Mouse (Mus musculus): ENCODE measurements around the gene Egfl6. TPM values are rescaled to one million over a fixed set of nuclear protein-coding genes. Genes with fewer than 3 reads are reported as not detected.

Gene Egfl6
- polyA plus RNA-seq, 1 experiment: not detected

DNA sequence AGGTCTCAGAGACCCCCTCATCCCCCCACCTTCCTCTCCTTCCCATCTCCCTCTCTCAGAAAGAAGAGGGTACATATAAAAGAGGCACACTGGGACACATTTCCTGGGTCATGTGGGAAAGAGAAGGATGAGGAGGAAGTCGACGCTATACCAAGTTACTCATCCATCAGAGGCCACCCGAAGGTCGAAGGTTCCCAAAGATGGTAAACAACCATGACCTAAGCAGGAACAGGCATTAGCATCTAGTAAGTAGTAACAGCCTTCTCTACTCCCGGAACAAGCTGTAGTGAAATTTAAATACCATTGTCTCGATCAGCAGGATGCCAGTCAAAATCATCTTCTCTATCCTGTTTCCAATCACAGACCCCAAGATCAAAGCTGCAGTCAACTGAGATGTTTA lies 53.8 kb downstream of the Egfl6 start:
- no peaks in the 10 kb centered on the region for H3K27me3 ChIP-seq (ENCODE audit: control insufficient read depth, insufficient read depth, insufficient read length)
- H3K79me2 ChIP-seq (ENCODE audit: control insufficient read depth, insufficient read depth): no peaks in the 10 kb centered on the region
- no peak overlapping the region for H3K4me2 ChIP-seq (ENCODE audit: low read depth)
- no peak overlapping the region for H3ac ChIP-seq (ENCODE audit: control insufficient read depth, insufficient read length)
- H3K36me3 ChIP-seq (ENCODE audit: control insufficient read depth, insufficient read depth): no peaks in the 10 kb centered on the region
- H3K4me3 ChIP-seq: no peak overlapping the region
- no peak for TF ChIP-seq TCF12 (IDR thresholded peaks at IDR 0.05; ENCODE audit: insufficient read depth, poor library complexity, severe bottlenecking)

DNA sequence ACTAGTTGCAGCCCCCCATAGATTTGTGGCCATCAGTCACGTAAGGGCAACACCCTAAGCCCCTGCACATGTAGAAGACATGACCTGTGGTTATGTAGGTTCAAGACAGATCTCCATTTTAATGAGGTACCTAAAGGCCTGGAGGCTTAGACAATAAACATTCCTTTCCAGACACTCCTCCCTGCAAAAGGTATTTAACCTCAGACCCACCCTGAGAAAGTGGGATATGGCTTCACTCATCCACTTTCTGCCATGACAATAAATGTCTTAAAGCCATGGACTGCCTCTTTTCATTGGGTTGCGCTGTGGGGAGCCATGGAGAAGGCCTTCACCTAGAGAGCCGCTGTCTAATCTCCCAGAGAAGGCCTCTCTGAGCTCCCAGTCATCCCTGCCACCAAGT lies 57.4 kb downstream of the Egfl6 start:
- H3K4me3 ChIP-seq: no peak overlapping the region
- H3K36me3 ChIP-seq (ENCODE audit: control insufficient read depth, insufficient read depth): no peaks in the 10 kb centered on the region
- TF ChIP-seq TCF12 (IDR thresholded peaks at IDR 0.05; ENCODE audit: insufficient read depth, poor library complexity, severe bottlenecking) (no peak), MYOG (IDR thresholded peaks at IDR 0.05; ENCODE audit: control insufficient read depth in 1 of 3, insufficient read depth in 1 of 3, insufficient read length in 2 of 3, low read depth in 2 of 3) (no peak), TCF3 (IDR thresholded peaks at IDR 0.05; ENCODE audit: insufficient read length, low read depth) (no peak), CEBPB (IDR thresholded peaks at IDR 0.05; ENCODE audit: insufficient read depth, poor library complexity, severe bottlenecking) (no peak), SRF (IDR thresholded peaks at IDR 0.05; ENCODE audit: control insufficient read depth, insufficient read length, low read depth) (no peak), E2F4 (IDR thresholded peaks at IDR 0.05; ENCODE audit: insufficient read depth) (no peak), USF1 (IDR thresholded peaks at IDR 0.05; ENCODE audit: low read depth) (no peak)
- no peaks in the 10 kb centered on the region for H3K79me2 ChIP-seq (ENCODE audit: control insufficient read depth, insufficient read depth)
- H3K4me2 ChIP-seq (ENCODE audit: low read depth): no peak overlapping the region
- H3K27me3 ChIP-seq (ENCODE audit: control insufficient read depth, insufficient read depth, insufficient read length): no peaks in the 10 kb centered on the region
- no peak overlapping the region for H3ac ChIP-seq (ENCODE audit: control insufficient read depth, insufficient read length)

DNA sequence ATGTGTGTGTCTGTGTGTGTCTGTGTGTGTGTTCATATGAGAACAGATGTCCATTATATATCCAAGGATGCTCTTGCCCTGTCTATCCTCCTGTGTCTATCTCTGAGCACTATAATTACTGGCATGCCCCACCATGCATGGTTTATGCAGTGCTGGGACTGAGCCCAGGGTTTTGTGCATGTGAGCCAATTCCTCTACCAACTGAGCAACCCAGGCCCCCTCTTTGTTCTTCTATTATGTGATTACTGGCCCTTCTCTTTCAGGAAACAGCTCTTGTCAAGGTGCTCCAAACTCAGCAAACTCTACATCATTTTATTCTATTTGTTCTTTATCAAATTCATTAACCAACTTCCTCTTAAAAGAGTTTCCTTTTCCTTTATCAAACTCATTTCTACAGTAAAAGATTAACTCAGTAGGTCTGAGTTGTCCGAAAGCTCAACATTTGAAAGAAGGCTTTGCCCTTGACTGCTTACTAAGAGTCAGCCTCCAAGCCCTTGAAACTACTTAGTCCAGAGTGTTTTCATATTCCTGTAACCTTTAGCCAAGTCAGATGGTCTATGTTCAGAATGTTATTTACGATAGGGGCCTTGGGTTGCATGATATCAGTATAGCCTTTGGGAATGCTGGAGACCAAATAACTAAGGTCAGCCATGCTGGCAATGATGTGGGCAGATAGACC lies 59.7 kb downstream of the Egfl6 start:
- Histone ChIP-seq H3K27me3 (ENCODE audit: control insufficient read depth, insufficient read depth, insufficient read length) (no peaks in the 10 kb centered on the region), H3K4me2 (ENCODE audit: low read depth) (no peak overlapping the region), H3K4me3 (no peak overlapping the region), H3K79me2 (ENCODE audit: control insufficient read depth, insufficient read depth) (no peaks in the 10 kb centered on the region), H3ac (ENCODE audit: control insufficient read depth, insufficient read length) (no peak overlapping the region), H3K36me3 (ENCODE audit: control insufficient read depth, insufficient read depth) (no peaks in the 10 kb centered on the region)
- TF ChIP-seq E2F4 (IDR thresholded peaks at IDR 0.05; ENCODE audit: insufficient read depth) (no peak), USF1 (IDR thresholded peaks at IDR 0.05; ENCODE audit: low read depth) (no peak), POLR2A (IDR thresholded peaks at IDR 0.05; ENCODE audit: insufficient read length, low read depth) (no peak), TCF3 (IDR thresholded peaks at IDR 0.05; ENCODE audit: insufficient read length, low read depth) (no peak), POLR2AphosphoS2 (IDR thresholded peaks at IDR 0.05; ENCODE audit: insufficient read length, low read depth) (no peak), TCF12 (IDR thresholded peaks at IDR 0.05; ENCODE audit: insufficient read depth, poor library complexity, severe bottlenecking) (no peak), REST (IDR thresholded peaks at IDR 0.05; ENCODE audit: insufficient read depth, insufficient read length) (no peak), SRF (IDR thresholded peaks at IDR 0.05; ENCODE audit: control insufficient read depth, insufficient read length, low read depth) (no peak), CEBPB (IDR thresholded peaks at IDR 0.05; ENCODE audit: insufficient read depth, poor library complexity, severe bottlenecking) (no peak), MYOG (IDR thresholded peaks at IDR 0.05; ENCODE audit: control insufficient read depth in 1 of 3, insufficient read depth in 1 of 3, insufficient read length in 2 of 3, low read depth in 2 of 3) (no peak), MYOD1 (IDR thresholded peaks at IDR 0.05; ENCODE audit: control insufficient read depth in 1 of 3, insufficient read length in 2 of 3, low read depth in 2 of 3) (no peak), MAX (IDR thresholded peaks at IDR 0.05; ENCODE audit: low read depth) (no peak)

- Histone ChIP-seq H3ac (ENCODE audit: control insufficient read depth, insufficient read length) (no peak overlapping the region), H3K36me3 (ENCODE audit: control insufficient read depth, insufficient read depth) (no peaks in the 10 kb centered on the region), H3K79me2 (ENCODE audit: control insufficient read depth, insufficient read depth) (no peaks in the 10 kb centered on the region), H3K4me3 (no peak overlapping the region), H3K4me2 (ENCODE audit: low read depth) (no peak overlapping the region), H3K27me3 (ENCODE audit: control insufficient read depth, insufficient read depth, insufficient read length) (no peaks in the 10 kb centered on the region)
- no peak for TF ChIP-seq TCF3 (IDR thresholded peaks at IDR 0.05; ENCODE audit: insufficient read length, low read depth)
- TF ChIP-seq E2F4 (IDR thresholded peaks at IDR 0.05; ENCODE audit: insufficient read depth): no peak
- no peak for TF ChIP-seq MYOD1 (IDR thresholded peaks at IDR 0.05; ENCODE audit: control insufficient read depth in 1 of 3, insufficient read length in 2 of 3, low read depth in 2 of 3)
- no peak for TF ChIP-seq POLR2AphosphoS2 (IDR thresholded peaks at IDR 0.05; ENCODE audit: insufficient read length, low read depth)
- no peak for TF ChIP-seq TCF12 (IDR thresholded peaks at IDR 0.05; ENCODE audit: insufficient read depth, poor library complexity, severe bottlenecking)
- TF ChIP-seq USF1 (IDR thresholded peaks at IDR 0.05; ENCODE audit: low read depth): no peak
- TF ChIP-seq POLR2A (IDR thresholded peaks at IDR 0.05; ENCODE audit: insufficient read length, low read depth): no peak
- no peak for TF ChIP-seq MAX (IDR thresholded peaks at IDR 0.05; ENCODE audit: low read depth)
- TF ChIP-seq SRF (IDR thresholded peaks at IDR 0.05; ENCODE audit: control insufficient read depth, insufficient read length, low read depth): no peak
- no peak for TF ChIP-seq MYOG (IDR thresholded peaks at IDR 0.05; ENCODE audit: control insufficient read depth in 1 of 3, insufficient read depth in 1 of 3, insufficient read length in 2 of 3, low read depth in 2 of 3)
These were observed 64.7 kb downstream of the Egfl6 start for GRCm38 (mm10) chrX:166520782-166521181.

DNA sequence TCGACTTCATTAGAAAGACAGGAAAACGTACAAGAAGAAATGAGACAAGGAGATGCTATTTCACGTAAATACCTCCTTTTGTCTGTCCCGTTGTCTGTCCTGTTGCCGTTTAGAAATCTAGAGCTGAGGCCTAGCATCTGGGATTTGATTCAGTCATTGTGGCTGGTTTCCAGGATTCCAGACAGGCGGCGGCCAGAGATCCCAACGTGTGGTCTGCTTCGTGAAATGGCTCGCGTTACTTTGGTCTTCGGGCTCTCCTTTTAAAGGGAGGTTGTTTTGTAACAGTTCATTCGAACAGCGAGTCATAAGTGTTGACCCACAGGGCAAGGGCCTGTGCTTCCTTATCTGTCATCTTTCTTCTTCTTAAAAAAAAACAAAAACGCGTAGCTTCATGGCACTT lies 67.2 kb downstream of the Egfl6 start, which contains the start of gene Tceanc:
Gene Tceanc (minus strand): TSS at position 223 of the 400 bp plus-strand sequence.
- no peak within 1 kb of the TSS for H3ac ChIP-seq (ENCODE audit: control insufficient read depth, insufficient read length)
- TF ChIP-seq TCF3 (IDR thresholded peaks at IDR 0.05; ENCODE audit: insufficient read length, low read depth) (no peak), SRF (IDR thresholded peaks at IDR 0.05; ENCODE audit: control insufficient read depth, insufficient read length, low read depth) (no peak), TCF12 (IDR thresholded peaks at IDR 0.05; ENCODE audit: insufficient read depth, poor library complexity, severe bottlenecking) (no peak), MAX (IDR thresholded peaks at IDR 0.05; ENCODE audit: low read depth) (no peak)
- H3K79me2 ChIP-seq (ENCODE audit: control insufficient read depth, insufficient read depth): no peaks in the 10 kb centered on the region
- no peak within 1 kb of the TSS for H3K4me3 ChIP-seq
- H3K36me3 ChIP-seq (ENCODE audit: control insufficient read depth, insufficient read depth): no peaks in the 10 kb centered on the region
- no peak within 1 kb of the TSS for H3K4me2 ChIP-seq (ENCODE audit: low read depth)
- no peaks in the 10 kb centered on the region for H3K27me3 ChIP-seq (ENCODE audit: control insufficient read depth, insufficient read depth, insufficient read length)

All from myocyte (in vitro differentiated cells).